Mouse (Mus musculus) liver, embryonic 14.5 days (tissue): ENCODE results near the gene Olfr1417. TPM values are rescaled to one million over a fixed set of nuclear protein-coding genes. Genes with fewer than 3 reads are reported as not detected.

Experiments
- ATAC-seq: fragments of 200-750 bp; cut with Nextera tagmentation; 2 replicates; pipeline ENCODE4 v1.8.0; 2017; ENCODE audit warnings: moderate number of reproducible peaks, mild to moderate bottlenecking, moderate library complexity; ENCODE audit not compliant: insufficient read depth
- DNase-seq, 3 experiments: peaks; one replicate each; pipeline ENCODE4 v3.0.0-alpha.2; 2012 to 2013; ENCODE audit warnings: low read depth in 3 of 3, low spot score in 3 of 3
- H3K27ac ChIP-seq: fragments of 300-500 bp; sonication (generic); 2 replicates; pipeline ENCODE4 v1.5.1; 2014; ENCODE audit warnings: moderate library complexity, mild to moderate bottlenecking, control low read depth, inconsistent platforms
- H3K27me3 ChIP-seq: fragments of 300-500 bp; sonication (generic); 2 replicates; pipeline ENCODE4 v1.6.1; 2014; ENCODE audit warnings: mild to moderate bottlenecking, low read length, moderate library complexity; ENCODE audit not compliant: control insufficient read depth, insufficient read depth
- H3K36me3 ChIP-seq: fragments of 300-500 bp; sonication (generic); replicated peaks from 2 replicates; pipeline ENCODE4 v1.6.1; 2014; ENCODE audit warnings: low read depth; ENCODE audit not compliant: control insufficient read depth, insufficient read depth
- H3K4me1 ChIP-seq, 2 experiments: fragments of 200-500 bp in 1 of 2; fragments of 300-500 bp in 1 of 2; sonication (generic) in 1 of 2; replicated peaks; 2 replicates each; pipeline ENCODE4 v1.6.1; 2012 to 2014; ENCODE audit warnings: antibody characterized with exemption in 1 of 2, inconsistent platforms in 1 of 2, low read length in 1 of 2; ENCODE audit not compliant: control insufficient read depth in 2 of 2, insufficient read depth in 2 of 2
- H3K4me2 ChIP-seq: fragments of 300-500 bp; sonication (generic); 2 replicates; pipeline ENCODE4 v1.6.1; 2014; ENCODE audit warnings: low read depth, mild to moderate bottlenecking, control low read depth, moderate library complexity
- H3K4me3 ChIP-seq, 2 experiments: fragments of 200-500 bp in 1 of 2; fragments of 300-500 bp in 1 of 2; sonication (generic) in 1 of 2; 2 replicates each; pipeline ENCODE4 v1.5.1; 2012 to 2014; ENCODE audit warnings: low read depth in 2 of 2, low read length in 2 of 2, mild to moderate bottlenecking in 2 of 2, control low read depth in 1 of 2, inconsistent platforms in 1 of 2, moderate library complexity in 1 of 2; ENCODE audit not compliant: insufficient read depth in 1 of 2
- H3K9ac ChIP-seq: fragments of 300-500 bp; sonication (generic); replicated peaks from 2 replicates; pipeline ENCODE4 v1.6.1; 2014; ENCODE audit warnings: mild to moderate bottlenecking, control low read depth, moderate library complexity
- H3K9me3 ChIP-seq: fragments of 300-500 bp; sonication (generic); 2 replicates; pipeline ENCODE4 v1.6.1; 2016; ENCODE audit warnings: low read length, mixed read lengths; ENCODE audit not compliant: control insufficient read depth
- CTCF ChIP-seq: IDR thresholded peaks from 2 replicates; pipeline ENCODE4 v1.5.1; 2016; ENCODE audit warnings: antibody characterized with exemption, low read depth, control low read depth
- EP300 ChIP-seq: IDR thresholded peaks from 2 replicates; pipeline ENCODE4 v1.6.1; 2016; ENCODE audit warnings: antibody characterized with exemption, low read depth
- WGBS: fragments of 180-500 bp; shearing (Covaris S2); extraction: QIAGEN DNeasy Blood & Tissue Kit; methylation state at CpG from one replicate; pipeline ENCODE4 v1.1.7; 2014; ENCODE audit not compliant: insufficient replicate concordance; 5-methylcytosine and 5-hydroxymethylcytosine counted together
- polyA plus RNA-seq, 2 experiments: library from polyadenylated mRNA; depleted of rRNA in 1 of 2; stranded (reverse) in 1 of 2; unstranded in 1 of 2; fragments of >200 nt; fragmentation: Nextera tagmentation in 1 of 2; extraction: Ambion mirVana in 1 of 2; gene quantifications; 2 replicates each; pipeline versions ENCODE4 v1.2.1 to v1.2.3; 2012 to 2014

The Olfr1417 gene
- polyA plus RNA-seq, 2 experiments = not detected

DNA sequence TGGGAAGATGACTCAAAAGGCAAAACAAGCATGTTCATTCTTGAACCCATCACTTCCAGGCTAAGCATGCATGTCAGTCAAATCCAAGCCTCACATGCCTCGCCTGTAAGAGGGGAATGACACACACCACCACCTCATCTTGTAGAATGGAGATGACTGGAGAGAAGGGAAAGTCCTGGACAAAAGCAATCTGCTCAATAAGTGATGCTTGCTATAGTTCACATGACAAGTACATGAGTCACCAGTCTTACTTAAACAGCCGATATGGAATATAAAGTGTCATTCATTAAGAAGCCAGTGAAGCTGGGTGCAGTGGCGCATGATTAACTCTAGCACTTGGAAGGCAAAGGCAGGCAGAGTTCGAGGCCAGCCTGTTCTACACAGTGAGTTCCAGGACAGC, 25.9 kb downstream of the Olfr1417 start:
- 62% methylated on average over 4 of the region's 4 CpGs for WGBS
- 0 out of 4 replicates have a peak, but pooled peaks cover 0 to 2% of the 10 kb centered on the region in 2 experiments for H3K4me1 ChIP-seq
- no peak overlapping the region for H3K9ac ChIP-seq
- ATAC-seq (no peak), DNase-seq (no peak)
- no peak overlapping the region for H3K4me2 ChIP-seq
- H3K27ac ChIP-seq = no peak overlapping the region
- H3K9me3 ChIP-seq = no peaks in the 10 kb centered on the region
- H3K4me3 ChIP-seq = no peak overlapping the region
- H3K27me3 ChIP-seq = peaks cover 16% of the 10 kb centered on the region
- no peaks in the 10 kb centered on the region for H3K36me3 ChIP-seq
- TF ChIP-seq EP300 (no peak), CTCF (no peak)

DNA sequence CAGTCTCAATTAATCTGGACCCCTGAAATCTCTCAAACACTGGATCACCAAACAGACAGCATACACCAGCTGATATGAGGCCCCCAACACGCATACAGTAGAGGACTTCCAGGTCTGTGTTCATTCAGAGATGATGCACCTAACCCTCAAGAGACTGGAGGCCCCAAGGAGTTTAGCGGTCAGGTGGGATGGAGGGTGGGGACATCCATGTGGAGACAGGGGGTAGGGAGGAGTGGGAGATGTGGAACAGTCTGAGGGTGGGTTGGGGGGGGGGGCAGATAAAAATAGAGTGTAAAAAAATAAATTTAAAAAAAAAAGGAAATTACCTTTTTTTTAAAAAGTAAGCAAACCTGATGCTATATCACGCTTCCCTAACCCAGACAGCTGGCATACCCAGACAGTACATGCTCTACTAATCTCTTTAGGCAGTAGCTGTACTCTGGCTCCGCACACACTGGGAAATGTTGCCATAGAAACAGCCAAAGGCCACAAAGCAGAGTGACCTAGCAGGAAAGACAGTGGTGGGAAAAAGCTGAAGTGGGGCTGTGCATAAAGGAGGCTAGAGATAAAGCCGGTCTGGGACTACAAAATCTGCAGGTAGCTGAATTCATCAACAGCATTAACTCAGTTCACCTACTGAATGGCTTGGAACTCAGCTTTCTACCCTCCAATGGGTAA, 27.2 kb downstream of the Olfr1417 start:
- WGBS = 28% methylated on average over 5 of the region's 5 CpGs
- Histone ChIP-seq H3K4me2 (no peak overlapping the region), H3K9ac (no peak overlapping the region), H3K4me1 (peaks cover 0 to 4% of the 10 kb centered on the region in 2 experiments; a peak in 1 of 4 replicates), H3K9me3 (no peaks in the 10 kb centered on the region), H3K27ac (no peak overlapping the region), H3K36me3 (no peaks in the 10 kb centered on the region), H3K27me3 (peaks cover 3% of the 10 kb centered on the region), H3K4me3 (no peak overlapping the region)
- DNase-seq = no peak
- TF ChIP-seq EP300 (no peak), CTCF (no peak)
- no peak for ATAC-seq

DNA sequence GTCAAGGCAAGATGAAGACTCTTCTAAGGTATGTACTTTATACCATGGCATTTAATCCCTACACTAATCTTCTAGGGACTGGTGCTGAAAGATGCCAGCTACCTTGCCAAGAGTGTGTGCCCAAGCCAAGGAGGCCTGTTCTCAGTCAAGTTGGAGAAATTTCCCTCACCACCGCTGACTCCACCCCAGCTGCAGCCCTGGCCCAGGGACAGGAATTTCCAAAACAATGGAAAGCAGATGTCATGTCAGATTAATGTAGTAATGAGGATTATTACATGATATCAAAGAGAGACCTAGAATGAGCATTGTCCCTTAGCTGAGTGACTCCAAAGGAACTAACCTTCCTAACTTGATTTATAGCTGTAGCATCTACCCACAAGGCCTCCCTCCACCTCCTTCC, 28.2 kb downstream of the Olfr1417 start:
- Histone ChIP-seq H3K4me3 (no peak overlapping the region), H3K9me3 (no peaks in the 10 kb centered on the region)
- WGBS = 61% methylated on average over 1 of the region's 1 CpGs

DNA sequence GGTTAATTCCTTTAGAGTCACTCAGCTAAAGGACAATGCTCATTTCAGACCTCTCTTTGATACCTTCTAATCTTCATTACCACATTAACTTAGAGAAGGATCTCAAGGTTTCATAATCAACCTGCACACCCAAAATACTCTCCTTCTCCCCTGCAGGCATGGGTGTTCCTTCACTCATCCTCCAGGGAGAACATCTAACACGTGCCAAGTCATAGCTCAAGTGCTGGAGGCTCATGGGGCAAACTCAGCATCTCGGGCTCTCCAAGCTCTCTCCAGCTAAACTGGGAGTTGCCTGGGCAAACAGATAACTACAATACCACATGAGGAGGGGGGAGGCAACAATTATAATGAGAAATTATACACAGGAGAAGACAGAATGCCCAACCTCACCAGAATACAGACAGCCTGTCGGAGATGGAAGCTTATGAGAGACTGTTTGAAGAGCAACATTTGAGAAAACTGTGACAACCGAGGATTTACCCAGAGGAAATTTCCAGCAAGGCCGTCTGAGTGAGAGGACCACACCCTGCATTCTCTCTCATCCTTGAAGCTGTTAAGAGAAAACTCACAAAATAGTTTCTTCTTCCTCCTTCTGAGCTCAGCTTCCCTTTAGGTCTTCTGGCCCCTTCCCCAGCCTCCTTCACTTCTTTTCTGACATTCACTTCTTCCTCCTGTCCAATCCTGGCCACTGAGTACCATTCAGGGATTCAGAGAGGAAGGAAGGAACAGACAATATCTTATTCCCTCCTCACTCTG, 28.8 kb downstream of the Olfr1417 start:
- no peak for TF ChIP-seq CTCF
- no peak for TF ChIP-seq EP300

More for the DNA sequence above, 28.2 kb downstream of the Olfr1417 start:
- Histone ChIP-seq H3K27me3 (no peaks in the 10 kb centered on the region), H3K9ac (no peak overlapping the region), H3K4me2 (no peak overlapping the region), H3K27ac (no peak overlapping the region), H3K36me3 (no peaks in the 10 kb centered on the region), H3K4me1 (peaks cover 0 to 4% of the 10 kb centered on the region in 2 experiments; a peak in 1 of 4 replicates)
- TF ChIP-seq EP300 (no peak), CTCF (no peak)
- no peak for ATAC-seq
- no peak for DNase-seq

DNA sequence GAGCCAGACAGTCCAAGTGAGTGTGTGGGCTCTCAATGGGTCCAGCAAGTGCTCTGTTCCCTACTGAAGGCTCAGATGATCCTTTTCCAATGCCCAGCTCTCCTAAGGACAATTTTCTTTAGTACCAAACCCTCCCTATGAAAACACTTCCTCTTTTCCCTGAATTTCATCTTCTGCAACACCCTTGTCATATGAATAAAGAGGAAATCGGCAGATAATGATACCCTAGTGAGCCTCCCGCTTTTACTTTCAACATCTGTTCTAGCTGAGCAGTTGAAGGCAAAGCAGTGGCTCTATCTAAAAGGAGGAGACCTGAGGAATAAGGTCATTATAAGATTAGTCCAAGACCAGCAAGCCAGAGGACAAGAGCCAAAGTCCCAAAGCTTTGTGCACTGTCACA, 30.6 kb downstream of the Olfr1417 start:
- TF ChIP-seq CTCF = no peak
- no peak for TF ChIP-seq EP300
- H3K9ac ChIP-seq = no peak overlapping the region
- H3K4me2 ChIP-seq = no peak overlapping the region
- H3K27me3 ChIP-seq = no peaks in the 10 kb centered on the region
- WGBS = 26% methylated on average over 2 of the region's 2 CpGs
- peaks cover 0 to 4% of the 10 kb centered on the region in 2 experiments; a peak in 1 of 4 replicates for H3K4me1 ChIP-seq
- H3K4me3 ChIP-seq = no peak overlapping the region
- DNase-seq (no peak), ATAC-seq (no peak)
- H3K36me3 ChIP-seq = no peaks in the 10 kb centered on the region
- H3K27ac ChIP-seq = no peak overlapping the region
- no peaks in the 10 kb centered on the region for H3K9me3 ChIP-seq

More for the DNA sequence above, 28.8 kb downstream of the Olfr1417 start:
- no peaks in the 10 kb centered on the region for H3K9me3 ChIP-seq
- no peak overlapping the region for H3K4me3 ChIP-seq
- no peak overlapping the region for H3K4me2 ChIP-seq
- H3K4me1 ChIP-seq = peaks cover 0 to 4% of the 10 kb centered on the region in 2 experiments; a peak in 1 of 4 replicates
- no peak overlapping the region for H3K27ac ChIP-seq
- no peaks in the 10 kb centered on the region for H3K36me3 ChIP-seq
- H3K27me3 ChIP-seq = no peaks in the 10 kb centered on the region
- H3K9ac ChIP-seq = no peak overlapping the region
- ATAC-seq (no peak), DNase-seq (no peak)
- 25% methylated on average over 5 of the region's 5 CpGs for WGBS
